Mouse (Mus musculus) G1E (cell line): Measurements from ENCODE around the gene Ube2g2. TPM values are rescaled to one million over a fixed set of nuclear protein-coding genes. Genes with fewer than 3 reads are reported as not detected.
A peak's percentile ranks its signal among the peaks of the same experiment; 100 is the strongest.

Experiments
- ATAC-seq: 2 replicates; pipeline ENCODE4 v1.8.0; 2016; ENCODE audit warnings: mild to moderate bottlenecking; ENCODE audit not compliant: insufficient number of reproducible peaks, poor library complexity, low FRiP score, severe bottlenecking; ENCODE audit errors: extremely low read depth
- DNase-seq: peaks from one replicate; pipeline ENCODE4 v3.0.0; 2012; ENCODE audit warnings: low spot score
- H3K27me3 ChIP-seq: 2 replicates; pipeline ENCODE4 v1.6.1; 2012; ENCODE audit warnings: mild to moderate bottlenecking, low read length, inconsistent platforms; ENCODE audit not compliant: insufficient read depth
- H3K36me3 ChIP-seq: replicated peaks from 2 replicates; pipeline ENCODE3; 2012; ENCODE audit warnings: mild to moderate bottlenecking, inconsistent platforms
- H3K4me1 ChIP-seq: 2 replicates; pipeline ENCODE4 v1.6.1; 2012; ENCODE audit warnings: low read depth, low read length, inconsistent platforms, mixed read lengths; ENCODE audit not compliant: insufficient read depth
- H3K4me3 ChIP-seq: 2 replicates; pipeline ENCODE4 v1.5.1; 2012; ENCODE audit warnings: low read depth, mild to moderate bottlenecking, inconsistent platforms, low read length, moderate library complexity, mixed read lengths
- H3K9me3 ChIP-seq: replicated peaks from 2 replicates; pipeline ENCODE4 v1.6.1; 2012; ENCODE audit warnings: inconsistent platforms
- CTCF ChIP-seq: IDR thresholded peaks from 2 replicates; pipeline ENCODE4 v1.5.1; 2012; ENCODE audit warnings: low read depth, low read length, inconsistent platforms, mixed read lengths
- GATA1 ChIP-seq: IDR thresholded peaks from 2 replicates; pipeline ENCODE4 v1.6.1; 2012; ENCODE audit warnings: borderline replicate concordance, low read length, inconsistent platforms, mixed read lengths
- GATA2 ChIP-seq: IDR thresholded peaks from 2 replicates; pipeline ENCODE4 v1.6.1; 2012; ENCODE audit warnings: low read depth, low read length, inconsistent platforms, borderline replicate concordance
- POLR2AphosphoS5 ChIP-seq: IDR thresholded peaks from 2 replicates; pipeline ENCODE4 v1.6.1; 2012; ENCODE audit warnings: low read depth, low read length, inconsistent platforms; ENCODE audit not compliant: insufficient replicate concordance
- TAL1 ChIP-seq: conservative IDR thresholded peaks from 2 replicates; pipeline ENCODE4 v1.6.1; 2012; ENCODE audit warnings: low read depth, low read length, inconsistent platforms, mixed read lengths
- polyA plus RNA-seq: library from polyadenylated mRNA; stranded (reverse); fragments of >175 nt; gene quantifications from 2 replicates; pipeline ENCODE4 v1.2.3, GENCODE M21; 2012
- total RNA-seq, 2 experiments: library from RNA; stranded (forward) in 1 of 2; stranded (reverse) in 1 of 2; fragments of 200-1000 nt in 1 of 2; fragments of >200 nt in 1 of 2; fragmentation: Nextera tagmentation in 1 of 2; gene quantifications; 2 replicates each; pipeline ENCODE4 v1.2.3; 2014 to 2017

Gene Ube2g2
- total RNA-seq (2014; fragmentation: Nextera tagmentation), result 18.4 and 24.5 TPM in 2 replicates
- 20.7 and 23.4 TPM in 2 replicates for total RNA-seq (2017)
- polyA plus RNA-seq, result 26.0 and 35.0 TPM in 2 replicates

GRCm38 (mm10) chr10:77622055-77622988, at the start of gene Ube2g2:
Gene Ube2g2, plus strand, starts transcription at chr10:77622275.
- peak within 1 kb of the TSS; percentile 97 for H3K4me3 ChIP-seq
- TF ChIP-seq GATA2, result no peak
- no peak for TF ChIP-seq CTCF
- TF ChIP-seq GATA1, result no peak
- no peak for TF ChIP-seq TAL1
- TF ChIP-seq POLR2AphosphoS5, result no peak
- H3K36me3 ChIP-seq, result peaks cover 70% of the 10 kb centered on the region
- DNase-seq (peak; percentile 94), ATAC-seq (peak; percentile 63)
- no peaks in the 10 kb centered on the region for H3K9me3 ChIP-seq
- peaks cover 48% of the 10 kb centered on the region for H3K4me1 ChIP-seq
- H3K27me3 ChIP-seq, result no peaks in the 10 kb centered on the region

GRCm38 (mm10) chr10:77573162-77573561, 48.9 kb upstream of the Ube2g2 start:
- ATAC-seq (no peak), DNase-seq (no peak)
- no peaks in the 10 kb centered on the region for H3K9me3 ChIP-seq
- H3K4me3 ChIP-seq, result no peak overlapping the region
- peaks cover 17% of the 10 kb centered on the region for H3K27me3 ChIP-seq
- peaks cover 11% of the 10 kb centered on the region for H3K36me3 ChIP-seq
- TF ChIP-seq GATA1, result no peak
- TF ChIP-seq POLR2AphosphoS5, result no peak
- no peak for TF ChIP-seq TAL1
- no peak for TF ChIP-seq GATA2
- TF ChIP-seq CTCF, result no peak
- peaks cover 35% of the 10 kb centered on the region for H3K4me1 ChIP-seq

DNA sequence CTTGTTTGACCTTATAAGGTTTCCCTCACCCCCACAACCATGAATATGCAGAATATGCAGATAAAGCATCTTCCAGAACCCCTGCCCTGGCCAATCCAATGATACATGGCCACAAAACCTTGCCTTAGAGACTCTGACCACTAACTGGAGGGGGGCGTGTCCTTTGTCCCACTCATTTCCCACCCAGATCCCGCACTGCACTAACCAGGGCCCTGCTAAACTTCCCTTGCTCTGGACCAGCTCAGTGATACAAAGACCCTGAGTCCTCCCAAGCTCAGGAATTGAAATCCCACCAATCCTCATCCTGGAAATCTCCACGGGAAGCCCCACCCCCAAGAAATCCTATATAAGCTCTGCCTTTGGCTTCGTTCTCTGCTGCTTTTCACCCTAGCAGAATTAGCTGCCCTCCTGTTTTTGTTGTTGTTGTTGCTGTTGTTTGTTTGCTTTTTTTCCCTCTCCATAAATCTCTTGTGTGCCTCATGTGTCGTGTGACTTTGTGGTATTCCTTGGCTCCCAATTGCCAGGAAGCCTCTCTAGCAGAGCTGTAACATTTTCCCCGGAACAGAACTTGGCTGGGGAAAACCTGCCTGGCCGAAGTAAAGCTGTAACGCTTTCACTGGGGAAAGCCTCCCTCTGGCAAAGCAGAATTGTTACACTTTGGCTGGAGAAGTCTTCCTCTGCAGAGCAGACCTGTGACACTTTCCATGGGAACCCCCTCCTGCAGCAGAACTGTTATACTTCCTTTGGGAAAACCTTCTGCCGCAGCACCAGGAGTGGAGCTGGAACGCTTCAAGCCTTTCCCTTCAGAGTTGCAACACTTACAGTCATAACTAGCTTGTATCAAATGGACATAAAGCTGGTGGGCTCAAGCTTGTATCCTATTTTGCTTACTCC, 41.8 kb upstream of the Ube2g2 start:
- TF ChIP-seq GATA1, result no peak
- no peak for TF ChIP-seq TAL1
- no peak for TF ChIP-seq GATA2
- no peak for TF ChIP-seq POLR2AphosphoS5
- TF ChIP-seq CTCF, result no peak
- Histone ChIP-seq H3K36me3 (peaks cover 13% of the 10 kb centered on the region), H3K4me3 (no peak overlapping the region), H3K27me3 (peaks cover 3% of the 10 kb centered on the region; the same call in 1 of the 2 replicates), H3K9me3 (no peaks in the 10 kb centered on the region), H3K4me1 (peaks cover 47% of the 10 kb centered on the region)
- DNase-seq, result no peak
- no peak for ATAC-seq

DNA sequence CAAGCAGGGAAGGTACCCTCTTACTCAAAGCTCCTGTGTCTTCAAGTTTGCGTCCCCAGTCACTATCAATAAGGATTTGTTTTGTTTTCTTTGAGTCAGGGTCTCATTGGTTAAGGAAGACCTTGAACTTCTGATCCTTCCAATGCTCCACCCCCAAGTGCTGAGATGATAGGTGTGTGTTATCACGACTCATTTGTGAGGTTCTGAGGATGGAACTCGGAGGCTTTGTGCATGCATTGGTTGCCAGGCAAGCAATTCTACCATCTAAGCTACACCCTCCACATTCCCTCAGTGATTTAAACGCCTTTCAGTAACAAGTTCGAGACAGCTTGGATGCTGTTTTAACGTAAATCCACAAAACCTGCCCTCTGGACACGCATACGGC, 41.1 kb upstream of the Ube2g2 start:
- Histone ChIP-seq H3K27me3 (peaks cover 3% of the 10 kb centered on the region; the same call in 1 of the 2 replicates), H3K4me3 (peak overlapping the region; percentile 87), H3K9me3 (no peaks in the 10 kb centered on the region), H3K4me1 (peaks cover 54% of the 10 kb centered on the region), H3K36me3 (peaks cover 19% of the 10 kb centered on the region)
- ATAC-seq, result no peak
- TF ChIP-seq GATA2, result no peak
- no peak for TF ChIP-seq TAL1
- no peak for DNase-seq

GRCm38 (mm10) chr10:77581408-77582284, 40.4 kb upstream of the Ube2g2 start, which contains the start of gene Pttg1ip:
Gene Pttg1ip, plus strand, starts transcription at chr10:77581720.
- peak; percentile 85 for DNase-seq
- Histone ChIP-seq H3K4me1 (peaks cover 61% of the 10 kb centered on the region), H3K27me3 (peaks cover 3% of the 10 kb centered on the region; the same call in 1 of the 2 replicates), H3K4me3 (peak within 1 kb of the TSS; percentile 87), H3K9me3 (no peaks in the 10 kb centered on the region), H3K36me3 (peaks cover 26% of the 10 kb centered on the region)
- no peak for TF ChIP-seq TAL1
- TF ChIP-seq GATA2, result no peak
- no peak for TF ChIP-seq GATA1
- TF ChIP-seq CTCF, result no peak
- no peak for TF ChIP-seq POLR2AphosphoS5
- peak; percentile 73 for ATAC-seq
